Mouse (Mus musculus) neutrophil, adult 5-6 weeks (primary cell): ENCODE results near the gene Sgo2a. TPM values are rescaled to one million over a fixed set of nuclear protein-coding genes. Genes with fewer than 3 reads are reported as not detected.
"Not testable (repeated sequence)": the region's sequence is repeated elsewhere in the genome, so short reads cannot be mapped to it uniquely, and the experiment has no call there.

Experiments used
- ATAC-seq: fragments of 151-379, 151-347 bp; 2 replicates; pipeline ENCODE4 v1.8.0; 2017; ENCODE audit warnings: mild to moderate bottlenecking, moderate TSS enrichment; ENCODE audit not compliant: insufficient number of reproducible peaks, poor library complexity, low FRiP score, severe bottlenecking; ENCODE audit errors: extremely low read depth
- total RNA-seq: library from RNA; stranded (forward); fragments of 200-1000 nt; gene quantifications from 2 replicates; pipeline ENCODE4 v1.2.3, GENCODE M21; 2017

The Sgo2a gene
- 0.93 and 0.98 TPM in 2 replicates for total RNA-seq

DNA sequence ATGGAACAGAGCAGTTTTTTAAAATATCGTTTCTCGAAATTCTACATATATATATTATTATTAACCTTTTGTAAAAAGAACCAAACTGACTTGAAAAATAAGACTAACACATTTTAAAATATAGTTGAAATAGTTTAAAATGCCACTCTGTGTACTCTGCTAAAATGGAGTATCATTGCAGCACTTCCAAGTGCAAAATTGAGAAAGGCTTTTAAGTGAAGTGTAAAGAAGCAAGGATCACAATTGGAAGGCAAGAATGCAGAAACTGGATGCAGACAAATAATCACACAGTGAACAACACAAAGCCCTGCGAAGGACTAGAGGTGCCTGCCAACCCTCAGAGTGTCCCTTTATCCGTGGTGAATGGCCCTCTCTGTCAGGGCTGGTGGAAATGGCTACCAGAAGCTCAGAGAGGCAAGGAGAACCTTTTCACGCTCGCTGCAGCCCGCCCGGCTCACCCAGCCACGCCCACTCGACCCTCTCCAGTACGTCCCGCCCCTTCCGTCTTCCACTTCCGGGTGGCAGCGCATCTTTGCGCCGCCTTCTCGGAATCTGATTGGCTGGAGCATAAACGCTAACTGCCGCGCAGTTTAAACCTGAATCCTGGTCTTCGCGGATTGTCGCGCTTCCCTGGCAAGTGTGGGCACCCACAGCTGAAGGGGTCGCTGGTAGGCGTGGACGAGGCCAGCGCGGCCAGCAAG, at the start of gene Sgo2a:
Gene Sgo2a (plus strand): TSS at position 540 of the 701 bp plus-strand sequence.
- peak; percentile 100 for ATAC-seq

DNA sequence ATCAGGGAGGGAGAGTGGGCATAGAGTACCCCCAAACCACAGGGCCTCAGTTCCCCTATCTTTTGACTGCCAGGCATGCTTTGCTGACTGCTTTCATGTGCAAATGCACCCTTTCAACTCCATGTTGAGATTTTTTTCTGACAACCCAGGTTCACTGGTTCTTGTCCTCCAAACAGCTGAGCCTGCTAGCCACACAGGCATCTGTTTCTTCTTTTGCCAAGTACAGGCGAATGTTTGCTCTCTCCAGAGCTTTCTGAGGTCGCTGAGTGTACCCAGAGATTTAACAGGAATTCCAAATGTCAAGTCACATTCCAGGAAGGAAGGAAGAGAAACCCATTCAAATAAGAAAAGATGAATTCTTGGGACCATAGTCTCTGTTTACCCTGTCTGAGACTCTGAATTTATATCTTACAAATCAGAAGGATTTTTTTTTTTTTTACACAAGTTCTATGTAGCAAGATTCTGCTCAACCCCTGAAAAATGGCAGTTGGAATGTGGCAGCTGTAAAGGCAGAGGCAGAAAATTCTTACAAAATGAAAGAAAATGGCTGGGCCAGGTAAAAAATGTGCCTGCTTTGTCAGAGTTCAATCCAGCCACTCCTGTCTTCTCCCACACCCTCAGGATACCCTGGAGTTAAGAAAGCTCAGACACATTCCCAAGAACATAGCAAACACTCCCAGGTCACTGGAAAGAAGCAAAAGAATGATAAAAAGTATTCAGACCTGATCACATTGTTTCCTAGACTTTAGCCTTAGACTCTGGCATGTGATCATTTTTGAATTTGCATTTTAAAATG, 48.0 kb upstream of the Sgo2a start:
- no peak for ATAC-seq

DNA sequence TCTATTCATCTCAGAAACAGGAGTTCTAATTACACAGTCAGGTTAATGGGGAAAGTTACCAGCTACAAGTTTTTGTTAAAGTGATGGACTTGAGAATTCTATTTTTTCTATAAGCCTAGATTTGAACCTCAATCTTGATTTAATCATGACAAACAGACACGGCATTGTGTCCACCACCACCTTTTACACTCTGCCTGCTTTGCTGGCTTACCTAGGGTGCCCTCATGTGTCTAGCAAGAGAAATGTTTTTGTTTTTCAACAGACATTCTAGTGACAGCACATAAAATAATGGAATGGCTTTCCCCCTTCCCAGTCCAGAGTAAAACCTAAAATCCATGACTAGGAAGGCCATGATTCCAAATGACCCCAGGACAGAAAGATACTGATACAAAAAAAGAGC, 46.6 kb upstream of the Sgo2a start:
- ATAC-seq, result no peak

DNA sequence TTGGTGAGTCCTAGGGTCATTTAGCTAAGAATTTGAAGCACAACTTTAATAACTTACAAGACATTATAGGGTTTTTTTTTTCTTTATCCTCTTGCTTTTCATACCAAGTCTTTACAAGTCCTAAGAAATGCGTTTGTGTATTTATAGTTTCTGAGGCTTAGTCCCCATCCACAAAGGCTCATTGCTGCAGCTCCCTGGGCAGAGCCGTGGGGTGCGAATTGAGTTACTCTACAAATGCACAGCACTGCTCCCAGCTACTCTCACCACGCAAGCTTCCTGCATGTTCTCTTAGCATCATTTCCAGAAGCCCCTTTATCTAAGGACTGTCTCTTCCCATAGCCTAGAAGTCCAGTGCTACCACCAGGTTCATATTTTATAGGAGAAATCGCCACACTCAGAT, 46.1 kb upstream of the Sgo2a start:
- no peak for ATAC-seq

DNA sequence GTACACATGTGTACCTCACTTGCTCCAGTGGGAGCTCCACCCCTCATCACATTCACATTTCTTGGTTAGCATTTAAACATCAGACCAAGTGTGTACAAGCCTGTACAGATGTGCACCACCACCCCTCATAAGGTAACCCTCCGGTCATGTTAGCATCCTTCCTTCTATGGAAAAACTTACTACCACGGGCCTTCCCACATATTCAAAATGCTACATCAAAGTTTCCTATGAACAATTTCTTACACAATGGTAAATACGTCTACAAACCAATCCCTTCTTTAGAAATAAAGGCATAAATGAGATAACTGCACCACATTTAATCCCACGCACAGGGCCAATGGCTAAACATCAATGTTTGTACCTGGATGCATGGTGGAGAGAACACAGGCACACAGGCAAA, 43.3 kb upstream of the Sgo2a start:
- no peak for ATAC-seq

DNA sequence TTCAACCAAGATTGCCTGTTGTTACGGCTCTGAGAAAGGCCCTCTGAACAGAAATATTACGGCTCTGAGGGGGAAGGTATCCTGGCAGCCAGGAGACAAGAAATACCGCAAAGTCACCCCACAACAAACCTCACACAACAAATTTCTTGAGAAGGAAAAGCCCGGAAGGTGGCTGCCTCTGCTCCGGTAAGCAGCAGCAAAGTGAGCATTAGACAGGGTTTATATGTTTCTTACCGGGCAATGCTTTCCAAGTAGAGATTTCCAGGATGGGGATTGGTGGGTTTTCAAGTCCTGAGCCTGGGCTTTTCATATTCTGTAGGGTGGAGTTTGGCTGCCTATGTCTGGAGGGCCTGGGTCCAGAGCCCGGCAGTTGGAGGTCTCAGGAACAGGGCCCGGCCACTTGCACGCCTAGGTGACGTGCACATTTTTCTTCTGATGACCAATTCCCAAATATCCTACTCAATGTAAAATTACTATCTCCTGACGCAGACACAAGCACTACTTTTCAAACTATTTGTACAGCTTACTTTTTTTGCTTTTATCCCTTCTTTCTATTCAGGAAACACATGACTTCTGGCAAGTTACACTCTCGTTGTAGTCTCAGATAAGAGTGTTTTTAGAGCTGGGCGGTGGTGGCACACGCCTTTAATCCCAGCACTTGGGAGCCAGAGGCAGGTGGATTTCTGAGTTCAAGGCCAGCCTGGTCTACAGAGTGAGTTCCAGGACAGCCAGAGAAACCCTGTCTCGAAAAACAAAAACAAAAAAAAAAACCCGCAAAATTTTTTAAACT, 42.0 kb upstream of the Sgo2a start:
- ATAC-seq, result no peak

DNA sequence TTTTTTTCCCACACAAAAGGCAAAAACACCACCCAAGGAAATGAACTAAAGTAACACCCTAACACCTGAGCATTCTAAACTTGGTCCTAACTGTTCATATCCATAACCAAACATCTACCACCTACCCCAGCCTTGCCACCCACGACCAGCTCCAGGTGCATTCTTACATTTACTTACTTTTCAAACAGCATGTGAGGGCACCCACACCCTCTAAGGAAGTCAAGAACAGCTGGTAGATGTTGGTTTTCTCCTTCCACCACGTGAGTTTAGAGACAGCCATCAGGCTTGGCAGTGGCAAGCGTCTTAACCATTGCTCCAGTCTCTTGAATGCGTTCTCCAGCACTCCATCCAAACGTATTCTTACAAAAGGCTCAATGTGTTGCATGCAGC, 41.4 kb upstream of the Sgo2a start:
- ATAC-seq, result no peak

DNA sequence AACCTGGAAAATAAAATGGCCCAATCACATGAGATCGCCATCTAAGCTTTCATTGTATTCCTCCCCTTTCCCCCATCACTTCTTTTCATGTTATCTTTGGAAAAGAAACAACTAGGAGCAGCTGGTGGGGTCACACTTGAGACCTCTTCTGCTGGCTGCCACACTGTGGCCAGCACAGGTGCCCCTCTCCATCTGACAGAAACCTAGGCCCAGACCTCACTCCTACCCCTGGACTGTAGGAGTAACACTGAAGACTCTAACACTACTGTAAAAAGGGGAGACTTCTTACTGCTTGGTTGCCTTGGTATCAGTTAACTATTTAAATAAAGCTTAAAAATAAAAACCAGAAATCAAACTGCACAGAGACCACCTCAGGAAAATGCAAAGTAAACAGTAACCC, 40.0 kb upstream of the Sgo2a start:
- ATAC-seq, result no peak

DNA sequence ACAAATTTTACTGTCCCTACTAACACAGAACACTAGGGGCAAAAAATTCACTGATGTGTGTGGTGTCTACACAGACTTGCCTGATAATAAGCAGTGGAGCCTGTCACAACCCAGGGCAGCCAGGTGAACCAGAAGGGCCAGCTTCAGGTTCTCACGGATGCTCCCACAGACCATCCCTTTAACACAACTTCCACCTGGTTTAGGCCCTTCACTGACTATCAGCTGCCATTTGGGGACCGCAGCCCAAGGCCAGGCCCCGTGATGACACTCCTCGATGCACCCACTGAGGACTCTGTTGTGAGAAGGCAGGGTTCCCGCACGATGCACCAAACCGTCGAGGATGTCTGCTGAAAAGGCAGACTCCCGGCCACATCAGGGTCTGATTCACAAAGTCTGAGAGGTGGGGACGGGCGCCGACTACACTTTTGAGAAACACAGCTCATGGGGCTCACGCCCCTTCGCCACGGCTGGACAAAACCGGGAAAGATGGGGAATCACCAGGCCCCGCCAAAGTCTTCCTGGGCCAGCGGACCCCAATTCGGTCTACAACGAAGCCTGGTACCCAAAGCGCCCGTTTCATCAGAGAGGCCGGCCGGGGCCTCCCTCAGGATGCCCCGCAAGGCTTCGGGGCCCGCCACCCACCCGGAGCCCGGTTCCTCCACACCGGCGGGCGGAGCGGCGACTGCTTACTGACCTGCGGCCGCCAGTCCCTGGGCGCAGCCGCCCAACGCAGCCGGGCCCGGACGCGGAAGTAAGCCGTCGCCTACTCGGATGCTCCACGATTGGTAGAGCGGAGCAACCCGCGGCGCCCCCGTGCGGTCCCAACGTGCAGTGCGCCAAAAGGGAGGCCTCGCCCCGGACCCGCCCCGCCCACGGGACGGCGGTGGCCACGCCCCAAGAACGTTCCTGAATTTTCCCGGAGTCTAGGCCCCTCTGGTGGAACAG, 26.2 kb upstream of the Sgo2a start:
- peak; percentile 97 for ATAC-seq

DNA sequence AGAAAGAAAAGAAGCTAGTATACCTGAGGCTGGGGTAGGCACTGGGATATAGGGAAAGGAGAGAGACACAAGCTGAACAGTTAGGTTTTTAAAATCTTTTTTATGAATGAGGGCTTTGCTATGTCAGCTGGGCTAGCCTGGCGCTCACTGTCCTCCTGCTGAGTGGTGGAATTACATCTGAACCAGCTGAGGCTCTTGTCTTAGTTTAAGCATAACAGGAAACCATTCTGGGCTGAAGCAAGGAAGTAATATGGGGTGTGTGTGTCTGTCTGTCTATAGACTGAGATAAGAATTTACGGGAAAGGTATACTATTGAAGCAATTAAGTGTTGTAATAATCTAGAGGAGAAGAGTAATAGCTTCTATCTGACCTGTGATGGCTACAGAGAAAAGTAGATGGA, 24.2 kb upstream of the Sgo2a start:
- no peak for ATAC-seq

DNA sequence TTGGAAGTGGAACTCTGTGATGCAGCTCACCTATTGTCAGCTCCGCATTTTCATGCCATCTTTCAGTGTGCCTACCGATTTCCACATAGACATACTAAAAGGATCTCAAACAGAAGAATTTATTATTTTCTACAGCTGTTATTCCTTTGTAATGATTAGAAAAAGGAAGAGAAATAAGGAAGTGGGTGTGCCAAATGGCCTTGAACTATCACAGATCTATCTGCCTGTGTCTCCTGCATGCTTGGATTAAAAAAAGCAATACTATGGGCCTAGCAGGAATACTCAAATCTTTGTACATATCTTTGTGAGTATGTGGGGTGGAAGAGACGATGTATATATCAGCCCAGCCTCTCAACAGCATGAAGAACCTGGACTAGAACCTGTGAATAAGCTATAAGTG, 18.9 kb upstream of the Sgo2a start:
- no peak for ATAC-seq

DNA sequence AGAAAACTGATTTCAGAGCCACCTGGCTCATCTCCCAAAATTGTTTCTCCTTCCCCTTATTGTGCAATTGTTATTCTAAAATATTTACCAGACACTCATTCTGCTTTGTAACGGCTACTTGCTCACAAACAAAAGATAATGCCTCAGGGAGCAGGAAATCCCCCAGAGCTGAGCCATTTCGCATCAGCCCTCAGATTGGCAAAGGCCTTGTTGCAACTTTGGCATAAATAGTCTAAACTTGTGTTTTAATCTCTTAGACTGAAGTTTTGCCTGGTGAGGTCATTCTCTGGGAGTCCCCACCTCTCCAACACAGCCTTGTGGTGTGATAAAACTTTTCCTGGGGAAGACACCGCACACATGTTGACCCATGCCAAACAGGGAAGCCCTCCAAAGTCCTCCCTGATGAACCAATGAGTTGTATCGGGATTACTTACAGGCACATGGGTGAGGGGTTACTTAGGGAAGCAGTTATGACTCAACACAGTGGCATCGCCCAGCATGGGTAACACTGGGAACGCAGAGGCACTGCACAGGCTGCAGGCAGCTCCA, 6.6 kb upstream of the Sgo2a start:
- ATAC-seq, result no peak

DNA sequence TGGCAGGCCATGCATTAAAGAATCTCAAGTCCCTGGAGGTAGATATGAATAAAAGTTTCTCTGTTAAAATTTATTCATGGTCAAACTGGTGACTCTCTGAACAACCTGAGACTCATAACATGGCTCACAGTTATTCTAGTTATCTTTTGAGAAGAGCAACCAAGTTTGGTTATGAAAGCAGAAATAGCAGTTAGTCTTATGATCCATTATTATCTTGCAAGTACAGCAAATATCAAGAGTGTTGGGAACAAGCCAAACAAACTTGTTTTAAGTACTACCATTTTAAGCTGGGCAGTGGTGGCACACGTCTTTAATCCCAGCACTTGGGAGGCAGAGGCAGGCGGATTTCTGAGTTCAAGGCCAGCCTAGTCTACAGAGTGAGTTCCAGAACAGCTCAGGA, 4.5 kb upstream of the Sgo2a start:
- ATAC-seq, result no peak

DNA sequence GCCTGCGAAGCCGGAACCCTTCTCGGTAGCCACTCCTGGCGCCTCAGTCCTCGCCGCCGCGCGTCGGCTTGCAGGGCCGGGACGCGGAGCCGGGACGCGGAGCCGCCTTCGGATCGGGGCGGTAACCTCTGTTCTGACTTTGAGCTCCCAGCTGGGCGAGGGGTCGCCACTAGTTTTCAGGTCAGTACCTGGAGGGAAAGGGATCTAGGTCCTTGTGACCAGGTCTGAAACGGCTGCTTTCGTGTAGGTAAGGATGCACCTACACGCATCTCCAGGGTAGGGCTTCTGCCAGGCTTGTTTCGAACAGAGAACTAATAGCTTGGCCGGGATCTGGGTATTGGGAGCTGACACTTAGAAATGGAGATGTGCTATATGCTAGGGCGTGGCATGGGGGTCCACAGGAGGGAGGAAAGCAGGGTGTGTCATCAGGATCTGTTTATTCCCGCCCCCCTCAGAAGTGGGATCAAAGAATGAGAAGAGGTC, 403 bp downstream of the Sgo2a start:
- ATAC-seq, result no peak

DNA sequence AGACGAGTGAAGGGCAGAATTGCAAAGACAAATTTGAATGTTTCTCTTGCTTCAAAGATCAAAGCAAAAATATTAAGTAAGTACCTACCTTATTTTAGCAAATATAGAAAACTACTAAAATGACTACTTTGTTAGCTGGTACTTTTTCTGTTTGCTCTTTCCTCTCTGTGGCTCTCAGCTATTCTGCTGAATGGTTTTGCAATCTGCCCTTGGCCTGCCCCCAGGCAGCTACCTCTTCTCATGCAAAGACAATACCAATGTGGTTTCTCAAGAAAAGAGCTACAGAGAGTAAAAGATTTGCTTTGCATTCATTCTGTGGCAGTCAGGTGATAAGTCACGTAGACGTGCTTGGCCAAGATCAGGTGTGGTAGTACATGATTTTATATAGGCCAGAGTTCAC, 2.4 kb downstream of the Sgo2a start:
- ATAC-seq, result no peak

DNA sequence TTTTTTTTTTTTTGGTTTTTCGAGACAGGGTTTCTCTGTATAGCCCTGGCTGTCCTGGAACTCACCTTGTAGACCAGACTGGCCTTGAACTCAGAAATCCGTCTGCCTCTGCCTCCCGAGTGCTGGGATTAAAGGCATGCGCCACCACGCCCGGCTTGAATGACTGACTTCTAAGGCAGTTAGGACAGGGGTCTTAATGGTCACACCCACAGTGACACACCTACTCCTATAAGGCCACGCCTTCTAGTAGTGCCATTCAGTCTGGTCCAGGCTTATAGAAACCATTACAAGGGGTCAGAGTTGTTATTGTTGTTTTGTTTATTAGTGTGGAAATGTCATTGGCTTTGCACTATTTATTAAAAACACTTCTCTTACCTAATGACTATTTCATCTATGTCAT, 10.6 kb downstream of the Sgo2a start:
- not testable (repeated sequence) for ATAC-seq

DNA sequence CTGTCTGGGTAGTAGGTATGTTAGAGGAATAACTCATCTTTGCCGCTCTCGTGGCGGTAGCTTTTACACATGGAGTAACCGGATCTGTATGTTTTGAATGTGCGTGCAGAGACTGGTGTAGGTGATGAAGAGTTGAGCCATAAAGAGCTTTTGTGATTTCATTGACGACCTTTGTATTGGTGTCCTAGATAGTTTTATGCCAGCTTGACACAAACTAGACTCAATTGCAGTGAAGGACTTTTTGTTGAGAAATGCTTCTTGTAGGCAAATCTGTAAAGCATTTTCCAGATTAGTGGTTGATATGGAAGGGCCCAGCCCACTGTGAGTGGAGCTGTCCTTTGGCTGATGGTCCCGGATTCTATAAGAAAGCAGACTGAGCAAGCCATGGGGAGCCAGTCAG, 23.1 kb downstream of the Sgo2a start, which contains the start of gene Kctd18:
Gene Kctd18 (minus strand): TSS at position 101 of the 400 bp plus-strand sequence.
- no peak for ATAC-seq

DNA sequence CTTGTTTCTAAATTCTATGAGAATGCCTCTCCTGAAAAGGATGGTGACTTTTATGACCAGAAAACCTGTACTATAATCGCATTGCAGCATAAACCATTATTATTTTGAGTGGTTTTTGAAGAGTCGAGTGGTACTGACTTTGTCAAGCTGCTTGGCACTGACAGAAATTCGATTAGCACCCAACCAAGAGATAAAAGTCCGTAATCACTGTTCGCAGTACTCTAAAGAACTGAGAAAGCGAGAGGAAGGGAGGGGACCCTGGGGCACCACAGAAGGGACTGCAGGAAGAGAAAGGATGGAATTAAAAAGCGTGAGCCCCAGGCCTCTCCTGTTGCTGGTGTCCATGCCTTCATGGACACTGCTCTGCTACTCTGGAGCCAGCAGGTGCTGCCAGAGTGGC, 31.9 kb downstream of the Sgo2a start:
- ATAC-seq, result no peak
